Mouse (Mus musculus) pancreas, adult 10 weeks (tissue): ENCODE results near the gene Uqcrc1. TPM values are rescaled to one million over a fixed set of nuclear protein-coding genes. Genes with fewer than 3 reads are reported as not detected.

Experiments used
- polyA plus RNA-seq: library from polyadenylated mRNA; stranded (reverse); fragments of 350-450 nt; fragmentation: Illumina TruSeq; extraction: RNeasy Lipid Tissue Mini Kit (QIAGEN cat#74804); gene quantifications from one replicate; pipeline ENCODE4 v1.2.3, GENCODE M21; 2015; ENCODE audit warnings: low read depth, low replicate concordance; ENCODE audit not compliant: insufficient read depth

Uqcrc1 gene
- polyA plus RNA-seq: 35.3 TPM

DNA sequence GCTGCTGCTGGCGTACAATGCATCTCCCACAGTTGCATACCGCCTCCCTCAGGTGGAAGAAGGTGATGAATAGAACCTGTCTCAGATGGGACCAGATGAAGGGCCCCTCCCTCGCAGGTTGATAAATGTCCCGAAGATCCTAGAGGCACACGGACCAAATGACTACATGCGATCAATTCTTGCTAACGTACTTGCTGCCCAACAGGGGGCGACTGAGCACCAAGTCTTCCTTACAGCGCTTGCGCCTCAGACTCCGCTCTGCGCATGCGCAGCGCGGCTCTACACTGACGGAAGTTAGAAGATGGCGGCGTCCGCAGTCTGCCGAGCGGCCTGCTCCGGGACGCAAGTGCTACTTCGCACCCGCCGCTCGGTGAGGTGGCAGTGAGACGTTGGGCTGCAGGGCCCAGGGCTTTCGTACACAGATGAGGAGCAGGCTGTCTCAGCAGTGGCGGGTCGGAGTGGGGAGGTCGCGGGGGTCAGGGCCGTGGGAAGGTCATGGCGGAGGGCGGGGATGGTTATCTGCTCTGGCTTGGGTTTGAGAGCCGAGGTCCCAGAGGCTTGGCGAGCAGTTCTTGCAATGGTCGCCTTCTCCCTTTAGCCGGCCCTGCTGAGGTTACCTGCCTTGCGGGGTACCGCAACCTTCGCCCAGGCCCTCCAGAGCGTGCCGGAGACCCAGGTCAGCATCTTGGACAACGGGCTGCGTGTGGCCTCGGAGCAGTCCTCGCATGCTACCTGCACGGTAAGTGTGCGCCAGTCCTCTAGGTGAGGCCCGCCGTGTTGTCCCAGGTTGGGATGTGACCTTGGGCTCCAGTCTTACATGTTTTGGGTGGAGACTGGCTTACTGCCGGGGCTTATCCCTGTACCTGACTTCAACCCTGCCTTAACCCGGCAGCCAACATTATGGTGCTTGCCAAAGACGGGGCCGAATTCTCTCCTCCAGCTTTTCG, at the start of gene Uqcrc1:
Gene Uqcrc1, plus strand, starts transcription at position 216 of the 947 bp plus-strand sequence.

GRCm38 (mm10) chr9:108914491-108914890, 21.9 kb upstream of the Uqcrc1 start, which contains the start of gene Tmem89:
Gene Tmem89 (plus strand): TSS chr9:108914619.

DNA sequence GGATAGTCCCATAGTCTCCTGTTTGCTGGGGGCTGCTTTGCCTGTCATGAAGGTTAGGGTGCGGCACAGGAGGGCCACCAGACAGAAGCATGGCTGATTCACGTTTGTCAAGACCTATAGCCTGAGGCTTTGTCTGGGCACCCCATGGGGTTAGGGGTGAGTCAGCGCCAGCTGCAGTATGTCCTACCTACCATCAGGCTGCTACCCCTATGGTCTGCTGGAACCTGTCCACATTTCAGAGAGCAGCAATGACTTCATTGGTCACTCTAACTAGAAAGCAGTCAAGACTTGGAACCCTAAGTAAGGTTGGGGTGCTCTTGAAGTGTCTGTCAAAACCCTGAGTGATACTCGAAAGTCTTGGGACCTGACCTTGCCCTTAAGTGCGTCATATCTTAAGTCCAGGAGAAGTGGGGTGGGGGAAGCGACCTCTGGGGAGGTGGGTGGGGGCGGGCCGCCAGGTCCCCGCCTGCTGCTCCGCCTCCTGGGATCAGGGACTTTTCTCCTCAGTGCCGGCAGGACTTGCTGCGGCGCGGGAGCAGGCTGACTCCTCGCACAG, 16.7 kb downstream of the Uqcrc1 start, which contains the start of gene Col7a1:
Gene Col7a1, plus strand, starts transcription at position 506 of the 556 bp plus-strand sequence.

DNA sequence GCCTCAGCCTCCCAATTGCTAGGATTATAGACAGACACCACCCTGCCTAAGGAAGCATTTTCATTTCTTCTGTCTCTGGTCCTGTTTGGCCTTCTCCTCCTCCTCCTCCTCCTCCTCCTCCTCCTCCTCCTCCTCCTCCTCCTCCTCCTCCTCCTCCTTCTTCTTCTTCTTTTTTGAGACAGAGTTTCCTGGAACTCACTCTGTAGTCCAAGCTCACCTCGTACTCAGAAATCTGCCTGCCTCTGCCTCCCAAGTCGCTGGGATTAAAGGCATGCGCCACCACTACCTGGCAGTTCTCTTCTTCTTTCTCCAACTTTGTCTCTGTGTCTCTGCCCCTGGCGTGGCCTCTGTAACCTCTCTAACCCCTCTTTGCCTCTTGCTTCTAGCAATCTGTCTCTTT, 49.3 kb downstream of the Uqcrc1 start, which contains the start of gene Ucn2:
Gene Ucn2, plus strand, starts transcription at position 301 of the 400 bp plus-strand sequence.

GRCm38 (mm10) chr9:108991428-108992084, 55.1 kb downstream of the Uqcrc1 start, which contains the start of gene Pfkfb4:
Gene Pfkfb4 (plus strand): TSS chr9:108991778.

Other genes with a start within 250 kb of the Uqcrc1 start
- gene Prkar2a, start 247.3 kb upstream of the Uqcrc1 start, polyA plus RNA-seq: 5.3 TPM
- gene Ip6k2, start 152.8 kb upstream of the Uqcrc1 start, polyA plus RNA-seq: 40.4 TPM
- 4.9 TPM for gene Nckipsd, start 128.3 kb upstream of the Uqcrc1 start, polyA plus RNA-seq
- gene Celsr3, start 110.3 kb upstream of the Uqcrc1 start, polyA plus RNA-seq: 3.8 TPM
- 27.2 TPM for gene Slc26a6, start 83.3 kb upstream of the Uqcrc1 start, polyA plus RNA-seq
- not detected for gene Tmem89, start 22.0 kb upstream of the Uqcrc1 start, polyA plus RNA-seq
- gene Col7a1, start 17.0 kb downstream of the Uqcrc1 start, polyA plus RNA-seq: 130 TPM
- 3.3 TPM for gene Ucn2, start 49.4 kb downstream of the Uqcrc1 start, polyA plus RNA-seq
- gene Pfkfb4, start 55.1 kb downstream of the Uqcrc1 start, polyA plus RNA-seq: 2.3 TPM
- gene Shisa5, start 101.9 kb downstream of the Uqcrc1 start, polyA plus RNA-seq: 39.1 TPM
- 5.4 TPM for gene Trex1, start 123.1 kb downstream of the Uqcrc1 start, polyA plus RNA-seq
- gene Atrip, start 137.5 kb downstream of the Uqcrc1 start, polyA plus RNA-seq: 3.1 TPM
- gene Ccdc51, start 145.9 kb downstream of the Uqcrc1 start, polyA plus RNA-seq: 0.74 TPM
- gene Tma7, start 146.0 kb downstream of the Uqcrc1 start, polyA plus RNA-seq: 54.7 TPM
- 8.9 TPM for gene Plxnb1, start 158.8 kb downstream of the Uqcrc1 start, polyA plus RNA-seq
- gene Fbxw21, start 225.4 kb downstream of the Uqcrc1 start, polyA plus RNA-seq: not detected